ENCODE assay signal across 7 mouse cellular contexts in the genomic region with DNA sequence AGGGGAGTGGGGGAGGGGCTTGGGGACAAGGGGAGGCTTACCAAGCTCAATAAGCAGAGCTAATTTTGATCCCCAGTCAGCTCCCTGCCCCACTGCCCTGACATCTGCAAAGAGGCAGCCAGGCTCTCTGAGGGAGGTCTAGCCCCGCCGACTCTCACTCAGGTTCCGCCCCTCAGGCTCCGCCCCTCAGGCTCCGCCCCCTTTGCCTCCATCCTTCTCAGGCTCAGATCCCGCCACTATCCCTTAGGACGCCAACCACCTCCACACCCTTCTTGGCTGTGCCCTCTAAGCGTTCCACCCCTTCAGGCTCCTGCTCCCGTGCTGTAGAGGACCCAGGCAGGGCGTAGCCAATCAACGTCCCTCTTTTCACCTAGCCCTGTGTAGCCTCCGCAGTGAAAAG. TPM values are rescaled to one million over a fixed set of nuclear protein-coding genes. Genes with fewer than 3 reads are reported as not detected.
DNase-seq lines count a peak whose midpoint lies in the region; ATAC-seq and TF ChIP-seq lines count a peak whose summit lies in the region.

No protein-coding gene starts in this region.

- no peak for TF ChIP-seq CTCF in stomach, postnatal 0 days (IDR thresholded peaks at IDR 0.05; ENCODE audit: low read depth)

- TF ChIP-seq EP300 in stomach, postnatal 0 days (optimal IDR thresholded peaks at IDR 0.05), result no peak

- WGBS in lung, embryonic 15.5 days, result 11% methylated on average over 11 of the region's 12 CpGs
- 5% methylated on average over 12 of the region's 12 CpGs for WGBS in embryonic facial prominence, embryonic 15.5 days
- WGBS in stomach, postnatal 0 days, result 6% methylated on average over 8 of the region's 12 CpGs

- peaks cover 33% of the 10 kb centered on the region for H3K4me1 ChIP-seq in lung, embryonic 15.5 days
- H3K4me1 ChIP-seq in embryonic facial prominence, embryonic 15.5 days, result peaks cover 31% of the 10 kb centered on the region
- no peaks in the 10 kb centered on the region for H3K4me1 ChIP-seq in stomach, postnatal 0 days (replicated peaks; ENCODE audit: control insufficient read depth, insufficient read depth)

- no peaks in the 10 kb centered on the region for H3K9me3 ChIP-seq in lung, embryonic 15.5 days
- H3K9me3 ChIP-seq in embryonic facial prominence, embryonic 15.5 days (replicated peaks), result no peaks in the 10 kb centered on the region
- H3K9me3 ChIP-seq in stomach, postnatal 0 days (ENCODE audit: control insufficient read depth, low read length), result no peaks in the 10 kb centered on the region

- H3K4me3 ChIP-seq in lung, embryonic 15.5 days, result no peak overlapping the region
- H3K4me3 ChIP-seq in embryonic facial prominence, embryonic 15.5 days (replicated peaks), result no peak overlapping the region
- no peak overlapping the region for H3K4me3 ChIP-seq in stomach, postnatal 0 days (ENCODE audit: low read depth, low read length)

- peak overlapping the region; percentile 33 for H3K4me2 ChIP-seq in lung, embryonic 15.5 days
- peak overlapping the region; percentile 23; the same call in 1 of the 2 replicates for H3K4me2 ChIP-seq in embryonic facial prominence, embryonic 15.5 days (replicated peaks)
- 0 out of 2 replicates have a peak overlapping the region, but pooled peaks have one; percentile 5 for H3K4me2 ChIP-seq in stomach, postnatal 0 days (replicated peaks; ENCODE audit: low read depth)

- H3K27me3 ChIP-seq in lung, embryonic 15.5 days, result 0 out of 2 replicates have a peak, but pooled peaks cover 6% of the 10 kb centered on the region
- no peaks in the 10 kb centered on the region for H3K27me3 ChIP-seq in embryonic facial prominence, embryonic 15.5 days
- H3K27me3 ChIP-seq in stomach, postnatal 0 days (ENCODE audit: control insufficient read depth, insufficient read depth, low read length), result no peaks in the 10 kb centered on the region; the same call in 1 of the 2 replicates

- H3K9ac ChIP-seq in lung, embryonic 15.5 days, result no peak overlapping the region
- no peak overlapping the region for H3K9ac ChIP-seq in embryonic facial prominence, embryonic 15.5 days
- no peak overlapping the region for H3K9ac ChIP-seq in stomach, postnatal 0 days (ENCODE audit: low read length)

- no peak for ATAC-seq in lung, embryonic 15.5 days (ENCODE audit: borderline replicate concordance, extremely low read depth, low FRiP score, low TSS enrichment)
- ATAC-seq in embryonic facial prominence, embryonic 15.5 days (ENCODE audit: insufficient number of reproducible peaks, low FRiP score, low TSS enrichment, low read depth), result no peak
- ATAC-seq in stomach, postnatal 0 days (ENCODE audit: low FRiP score, low TSS enrichment), result peak; percentile 55; the same call in 1 of the 2 replicates

- H3K27ac ChIP-seq in lung, embryonic 15.5 days, result no peak overlapping the region
- no peak overlapping the region for H3K27ac ChIP-seq in embryonic facial prominence, embryonic 15.5 days (replicated peaks)
- H3K27ac ChIP-seq in stomach, postnatal 0 days (replicated peaks), result no peak overlapping the region

- DNase-seq in lung, postnatal 25 days (ENCODE audit: low spot score), result no peak
- DNase-seq in liver, result peak; percentile 54
- DNase-seq in stomach, postnatal 0 days (ENCODE audit: low spot score), result peak; percentile 40
- DNase-seq in cerebellum, postnatal 36 days, result no peak
- no peak for DNase-seq in adrenal gland, postnatal 25 days

- H3K36me3 ChIP-seq in lung, embryonic 15.5 days, result no peaks in the 10 kb centered on the region
- no peaks in the 10 kb centered on the region for H3K36me3 ChIP-seq in embryonic facial prominence, embryonic 15.5 days
- H3K36me3 ChIP-seq in stomach, postnatal 0 days (ENCODE audit: control insufficient read depth, insufficient read depth, low read length), result no peaks in the 10 kb centered on the region

RNA-seq across cellular contexts. Expression of a gene that starts 49.0 kb away (rescaled TPM):
- 3.9 and 5.1 TPM in 2 replicates for polyA plus RNA-seq in lung, embryonic 15.5 days (2015; fragmentation: Nextera tagmentation; extraction: Ambion mirVana)
- polyA plus RNA-seq in embryonic facial prominence, embryonic 15.5 days (2015; fragmentation: Nextera tagmentation; extraction: Ambion mirVana), result 27.6 and 28.9 TPM in 2 replicates
- 4.8 and 5.3 TPM in 2 replicates for polyA plus RNA-seq in stomach, postnatal 0 days (2015; fragmentation: Nextera tagmentation; extraction: Ambion mirVana)
- 0.33 and 0.52 TPM in 2 replicates for total RNA-seq in adrenal gland, postnatal 25 days (2021)

Comparison
In these comparisons a context has a peak if more than half of its experiments do, and no peak if none do; other contexts are left out.
1. DNase-seq: peak in liver (single experiment) and stomach, postnatal 0 days (single experiment); none in lung, postnatal 25 days (single experiment), cerebellum, postnatal 36 days (0 of 2) and adrenal gland, postnatal 25 days (single experiment).
2. Peak in every context shown above with its lines, with median percentiles within 50 percentile points of each other: H3K4me2 ChIP-seq.